Mouse (Mus musculus) lung, postnatal 0 days (tissue): ENCODE measurements around the gene Calhm3.

Experiments
- CTCF ChIP-seq: IDR thresholded peaks from 2 replicates; pipeline ENCODE4 v1.5.1; 2016; ENCODE audit warnings: antibody characterized with exemption, mild to moderate bottlenecking
- EP300 ChIP-seq: IDR thresholded peaks from 2 replicates; pipeline ENCODE4 v1.6.1; 2016; ENCODE audit warnings: antibody characterized with exemption, mild to moderate bottlenecking, control low read depth

- no peak for TF ChIP-seq CTCF
- no peak for TF ChIP-seq EP300
These were observed 15.1 kb downstream of the Calhm3 start for GRCm38 (mm10) chr19:47142438-47142837.
